Mouse (Mus musculus): Measurements from ENCODE around the gene Zfp467. TPM values are rescaled to one million over a fixed set of nuclear protein-coding genes. Genes with fewer than 3 reads are reported as not detected.

The Zfp467 gene
- 16.6 and 17.1 TPM in 2 replicates for polyA plus RNA-seq (2014; fragmentation: Nextera tagmentation; extraction: Ambion mirVana)

GRCm38 (mm10) chr6:48445181-48446101 is at the start of gene Zfp467:
Zfp467 (minus strand) TSS chr6:48445825.
- H3K9ac ChIP-seq (replicated peaks; ENCODE audit: low read length), result peak within 1 kb of the TSS; percentile 91
- H3K27me3 ChIP-seq (ENCODE audit: control insufficient read depth, insufficient read depth, low read length), result no peaks in the 10 kb centered on the region
- peak within 1 kb of the TSS; percentile 92 for H3K4me2 ChIP-seq (ENCODE audit: low read depth, low read length)
- H3K9me3 ChIP-seq (replicated peaks; ENCODE audit: control insufficient read depth, low read length), result no peaks in the 10 kb centered on the region
- WGBS, result under 1% methylated on average over 64 of the region's 65 CpGs
- H3K4me3 ChIP-seq (ENCODE audit: low read depth, low read length), result peak within 1 kb of the TSS; percentile 83
- ATAC-seq (replicated peaks; ENCODE audit: insufficient number of reproducible peaks, low FRiP score, low TSS enrichment, low read depth), result peak; percentile 6; the same call in 1 of the 2 replicates
- H3K36me3 ChIP-seq (replicated peaks; ENCODE audit: control insufficient read depth, insufficient read depth, low read depth, low read length), result no peaks in the 10 kb centered on the region; the same call in none of the 2 replicates
- H3K27ac ChIP-seq (replicated peaks; ENCODE audit: low read depth, low read length), result peak within 1 kb of the TSS; percentile 93
- H3K4me1 ChIP-seq (ENCODE audit: control insufficient read depth, insufficient read depth, low read length), result peaks cover 3% of the 10 kb centered on the region; the same call in 1 of the 2 replicates
- DNase-seq (ENCODE audit: low spot score), result peak; percentile 64

- WGBS, result 9% methylated on average over 8 of the region's 8 CpGs
- H3K36me3 ChIP-seq (replicated peaks; ENCODE audit: control insufficient read depth, insufficient read depth, low read depth, low read length), result no peaks in the 10 kb centered on the region
- no peaks in the 10 kb centered on the region for H3K27me3 ChIP-seq (ENCODE audit: control insufficient read depth, insufficient read depth, low read length)
- H3K4me1 ChIP-seq (ENCODE audit: control insufficient read depth, insufficient read depth, low read length), result peaks cover under 1% of the 10 kb centered on the region; the same call in 1 of the 2 replicates
- no peak overlapping the region for H3K4me2 ChIP-seq (ENCODE audit: low read depth, low read length)
- ATAC-seq (replicated peaks; ENCODE audit: insufficient number of reproducible peaks, low FRiP score, low TSS enrichment, low read depth) (no peak), DNase-seq (ENCODE audit: low spot score) (no peak)
- no peak overlapping the region for H3K4me3 ChIP-seq (ENCODE audit: low read depth, low read length)
- H3K9ac ChIP-seq (replicated peaks; ENCODE audit: low read length), result no peak overlapping the region
- no peak overlapping the region for H3K27ac ChIP-seq (replicated peaks; ENCODE audit: low read depth, low read length)
- H3K9me3 ChIP-seq (replicated peaks; ENCODE audit: control insufficient read depth, low read length), result no peaks in the 10 kb centered on the region
Observed at GRCm38 (mm10) chr6:48493136-48493730, 47.6 kb upstream of the Zfp467 start.

- H3K9ac ChIP-seq (replicated peaks; ENCODE audit: low read length), result no peak overlapping the region
- peaks cover 5% of the 10 kb centered on the region for H3K4me1 ChIP-seq (ENCODE audit: control insufficient read depth, insufficient read depth, low read length)
- 72% methylated on average over 9 of the region's 9 CpGs for WGBS
Observed at GRCm38 (mm10) chr6:48491361-48491760, 45.7 kb upstream of the Zfp467 start.

GRCm38 (mm10) chr6:48489741-48490140 is 44.1 kb upstream of the Zfp467 start:
- H3K4me2 ChIP-seq (ENCODE audit: low read depth, low read length), result no peak overlapping the region
- H3K4me1 ChIP-seq (ENCODE audit: control insufficient read depth, insufficient read depth, low read length), result peaks cover 5% of the 10 kb centered on the region
- no peaks in the 10 kb centered on the region for H3K36me3 ChIP-seq (replicated peaks; ENCODE audit: control insufficient read depth, insufficient read depth, low read depth, low read length)
- no peak overlapping the region for H3K9ac ChIP-seq (replicated peaks; ENCODE audit: low read length)
- H3K27ac ChIP-seq (replicated peaks; ENCODE audit: low read depth, low read length), result no peak overlapping the region
- DNase-seq (ENCODE audit: low spot score) (no peak), ATAC-seq (replicated peaks; ENCODE audit: insufficient number of reproducible peaks, low FRiP score, low TSS enrichment, low read depth) (no peak)
- WGBS, result 84% methylated on average over 3 of the region's 3 CpGs
- H3K9me3 ChIP-seq (replicated peaks; ENCODE audit: control insufficient read depth, low read length), result no peaks in the 10 kb centered on the region
- no peaks in the 10 kb centered on the region for H3K27me3 ChIP-seq (ENCODE audit: control insufficient read depth, insufficient read depth, low read length)
- no peak overlapping the region for H3K4me3 ChIP-seq (ENCODE audit: low read depth, low read length)

More at GRCm38 (mm10) chr6:48491361-48491760, 45.7 kb upstream of the Zfp467 start:
- no peak for DNase-seq (ENCODE audit: low spot score)
- no peaks in the 10 kb centered on the region for H3K9me3 ChIP-seq (replicated peaks; ENCODE audit: control insufficient read depth, low read length)
- no peak overlapping the region for H3K4me3 ChIP-seq (ENCODE audit: low read depth, low read length)
- no peak overlapping the region for H3K4me2 ChIP-seq (ENCODE audit: low read depth, low read length)
- ATAC-seq (replicated peaks; ENCODE audit: insufficient number of reproducible peaks, low FRiP score, low TSS enrichment, low read depth), result no peak
- no peaks in the 10 kb centered on the region for H3K36me3 ChIP-seq (replicated peaks; ENCODE audit: control insufficient read depth, insufficient read depth, low read depth, low read length)
- H3K27ac ChIP-seq (replicated peaks; ENCODE audit: low read depth, low read length), result no peak overlapping the region
- H3K27me3 ChIP-seq (ENCODE audit: control insufficient read depth, insufficient read depth, low read length), result no peaks in the 10 kb centered on the region

- Histone ChIP-seq H3K4me1 (ENCODE audit: control insufficient read depth, insufficient read depth, low read length) (peaks cover 5% of the 10 kb centered on the region), H3K27me3 (ENCODE audit: control insufficient read depth, insufficient read depth, low read length) (no peaks in the 10 kb centered on the region), H3K4me2 (ENCODE audit: low read depth, low read length) (peak overlapping the region; percentile 63), H3K27ac (replicated peaks; ENCODE audit: low read depth, low read length) (no peak overlapping the region; the same call in 1 of the 2 replicates), H3K36me3 (replicated peaks; ENCODE audit: control insufficient read depth, insufficient read depth, low read depth, low read length) (no peaks in the 10 kb centered on the region), H3K9ac (replicated peaks; ENCODE audit: low read length) (peak overlapping the region; percentile 67), H3K9me3 (replicated peaks; ENCODE audit: control insufficient read depth, low read length) (no peaks in the 10 kb centered on the region), H3K4me3 (ENCODE audit: low read depth, low read length) (peak overlapping the region; percentile 22; the same call in 1 of the 2 replicates)
- ATAC-seq (replicated peaks; ENCODE audit: insufficient number of reproducible peaks, low FRiP score, low TSS enrichment, low read depth), result peak; percentile 58; the same call in 1 of the 2 replicates
- WGBS, result 11% methylated on average over 18 of the region's 25 CpGs
- peak; percentile 45 for DNase-seq (ENCODE audit: low spot score)
Observed at GRCm38 (mm10) chr6:48487747-48488725, 42.4 kb upstream of the Zfp467 start.

- H3K4me2 ChIP-seq (ENCODE audit: low read depth, low read length), result no peak overlapping the region
- WGBS, result 68% methylated on average over 5 of the region's 5 CpGs
- no peaks in the 10 kb centered on the region for H3K27me3 ChIP-seq (ENCODE audit: control insufficient read depth, insufficient read depth, low read length)
- no peaks in the 10 kb centered on the region; the same call in 1 of the 2 replicates for H3K4me1 ChIP-seq (ENCODE audit: control insufficient read depth, insufficient read depth, low read length)
- no peaks in the 10 kb centered on the region for H3K36me3 ChIP-seq (replicated peaks; ENCODE audit: control insufficient read depth, insufficient read depth, low read depth, low read length)
- no peak overlapping the region for H3K9ac ChIP-seq (replicated peaks; ENCODE audit: low read length)
- ATAC-seq (replicated peaks; ENCODE audit: insufficient number of reproducible peaks, low FRiP score, low TSS enrichment, low read depth) (no peak), DNase-seq (ENCODE audit: low spot score) (no peak)
- H3K9me3 ChIP-seq (replicated peaks; ENCODE audit: control insufficient read depth, low read length), result no peaks in the 10 kb centered on the region
- H3K27ac ChIP-seq (replicated peaks; ENCODE audit: low read depth, low read length), result no peak overlapping the region
- H3K4me3 ChIP-seq (ENCODE audit: low read depth, low read length), result no peak overlapping the region
Observed at GRCm38 (mm10) chr6:48482501-48482900, 36.9 kb upstream of the Zfp467 start.

GRCm38 (mm10) chr6:48478446-48478845 is 32.8 kb upstream of the Zfp467 start:
- H3K4me2 ChIP-seq (ENCODE audit: low read depth, low read length), result no peak overlapping the region
- H3K4me3 ChIP-seq (ENCODE audit: low read depth, low read length), result no peak overlapping the region
- WGBS, result 88% methylated on average over 4 of the region's 4 CpGs
- no peaks in the 10 kb centered on the region for H3K4me1 ChIP-seq (ENCODE audit: control insufficient read depth, insufficient read depth, low read length)
- no peaks in the 10 kb centered on the region for H3K36me3 ChIP-seq (replicated peaks; ENCODE audit: control insufficient read depth, insufficient read depth, low read depth, low read length)
- no peak for ATAC-seq (replicated peaks; ENCODE audit: insufficient number of reproducible peaks, low FRiP score, low TSS enrichment, low read depth)
- DNase-seq (ENCODE audit: low spot score), result no peak
- H3K27ac ChIP-seq (replicated peaks; ENCODE audit: low read depth, low read length), result no peak overlapping the region
- H3K9me3 ChIP-seq (replicated peaks; ENCODE audit: control insufficient read depth, low read length), result no peaks in the 10 kb centered on the region
- no peak overlapping the region for H3K9ac ChIP-seq (replicated peaks; ENCODE audit: low read length)
- H3K27me3 ChIP-seq (ENCODE audit: control insufficient read depth, insufficient read depth, low read length), result no peaks in the 10 kb centered on the region
